Comparison of ENCODE assay signal across 8 mouse cellular contexts in the genomic region with DNA sequence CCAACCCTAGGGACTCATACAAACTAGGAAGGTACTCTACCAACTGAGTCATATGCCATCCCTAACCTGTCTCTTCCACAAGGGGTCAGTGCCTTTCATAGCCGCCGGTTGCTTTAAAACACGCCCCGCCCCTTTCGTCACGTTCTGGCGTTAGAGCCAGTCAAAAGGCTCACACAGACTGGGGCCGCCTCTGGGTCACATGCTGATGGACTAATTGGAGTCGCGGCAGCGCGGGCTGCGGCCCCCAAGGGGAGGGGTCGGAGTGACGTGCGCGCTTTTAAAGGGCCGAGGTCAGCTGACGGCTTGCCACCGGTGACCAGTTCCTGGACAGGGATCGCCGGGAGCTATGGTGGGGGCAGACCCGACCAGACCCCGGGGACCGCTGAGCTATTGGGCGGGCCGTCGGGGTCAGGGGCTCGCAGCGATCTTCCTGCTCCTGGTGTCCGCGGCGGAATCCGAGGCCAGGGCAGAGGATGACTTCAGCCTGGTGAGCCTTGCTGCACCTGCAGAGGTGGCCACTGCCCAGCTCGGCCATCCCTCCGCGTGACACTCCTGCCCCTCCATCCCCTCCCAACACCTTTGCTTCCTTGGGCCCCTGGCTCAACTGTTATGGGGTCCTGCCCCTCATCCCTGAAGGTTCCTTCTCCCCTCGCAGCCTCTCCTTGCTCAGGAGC. TPM values are rescaled to one million over a fixed set of nuclear protein-coding genes. Genes with fewer than 3 reads are reported as not detected.
DNase-seq lines count a peak whose midpoint lies in the region; ATAC-seq lines count a peak whose summit lies in the region.

A gene (plus strand): TSS at position 193 of the 674 bp plus-strand sequence.

- peaks cover 7% of the 10 kb centered on the region; the same call in 1 of the 2 replicates for H3K4me1 ChIP-seq in forebrain, embryonic 14.5 days (ENCODE audit: control insufficient read depth, insufficient read depth, low read length)
- H3K4me1 ChIP-seq in neural tube, embryonic 15.5 days = peaks cover 14% of the 10 kb centered on the region

- peak within 1 kb of the TSS; percentile 79 for H3K9ac ChIP-seq in forebrain, embryonic 14.5 days (ENCODE audit: low read length)
- H3K9ac ChIP-seq in neural tube, embryonic 15.5 days (replicated peaks) = peak within 1 kb of the TSS; percentile 91

- H3K9me3 ChIP-seq in forebrain, embryonic 14.5 days (replicated peaks; ENCODE audit: control insufficient read depth, low read length) = no peaks in the 10 kb centered on the region
- no peaks in the 10 kb centered on the region for H3K9me3 ChIP-seq in neural tube, embryonic 15.5 days (replicated peaks)

- H3K4me3 ChIP-seq in forebrain, embryonic 14.5 days (ENCODE audit: low read depth, low read length) = peak within 1 kb of the TSS; percentile 68
- peak within 1 kb of the TSS; percentile 83 for H3K4me3 ChIP-seq in neural tube, embryonic 15.5 days (replicated peaks)

- peak; percentile 98 for DNase-seq in ES-CJ7 (ENCODE audit: low read depth, low spot score)
- DNase-seq in cerebellum, adult 11 months = peak; percentile 98
- DNase-seq in forebrain, embryonic 14.5 days (ENCODE audit: low spot score) = peak; percentile 98
- DNase-seq in heart, postnatal 14 days = peak; percentile 97 to 99
- DNase-seq in layer of hippocampus, adult 11-12 months (ENCODE audit: low spot score) = peak; percentile 99
- DNase-seq in lung, adult 18-20 months = peak; percentile 99
- peak; percentile 93 for DNase-seq in testis, postnatal 14 days (ENCODE audit: low spot score)

- H3K27ac ChIP-seq in forebrain, embryonic 14.5 days (ENCODE audit: low read depth, low read length) = 0 out of 2 replicates have a peak within 1 kb of the TSS, but pooled peaks have one; percentile 30
- peak within 1 kb of the TSS; percentile 81 for H3K27ac ChIP-seq in neural tube, embryonic 15.5 days (replicated peaks)

- no peaks in the 10 kb centered on the region for H3K27me3 ChIP-seq in forebrain, embryonic 14.5 days (replicated peaks; ENCODE audit: control insufficient read depth, insufficient read depth, low read length)
- H3K27me3 ChIP-seq in neural tube, embryonic 15.5 days (replicated peaks) = no peaks in the 10 kb centered on the region

- 0 out of 2 replicates have a peak, but pooled peaks cover 6% of the 10 kb centered on the region for H3K36me3 ChIP-seq in forebrain, embryonic 14.5 days (ENCODE audit: control insufficient read depth, insufficient read depth, low read length)
- H3K36me3 ChIP-seq in neural tube, embryonic 15.5 days = peaks cover 20% of the 10 kb centered on the region

- peak; percentile 97 for ATAC-seq in forebrain, embryonic 14.5 days
- peak; percentile 98 for ATAC-seq in neural tube, embryonic 15.5 days (ENCODE audit: low FRiP score)

- intact Hi-C loops in heart, postnatal 14 days (cut with DNase I) = no loop called here

- WGBS in forebrain, embryonic 14.5 days = under 1% methylated on average over 38 of the region's 38 CpGs
- under 1% methylated on average over 38 of the region's 38 CpGs for WGBS in neural tube, embryonic 15.5 days

- peak within 1 kb of the TSS; percentile 97 for H3K4me2 ChIP-seq in forebrain, embryonic 14.5 days (ENCODE audit: low read length)
- H3K4me2 ChIP-seq in neural tube, embryonic 15.5 days = peak within 1 kb of the TSS; percentile 93

RNA-seq across cellular contexts. Expression of the gene that starts here (rescaled TPM):
- 16.2 and 20.0 TPM in 2 replicates for polyA plus RNA-seq in forebrain, embryonic 14.5 days (2014; fragmentation: Nextera tagmentation; extraction: Ambion mirVana)
- total RNA-seq in heart, postnatal 14 days (2021) = 10 to 100 TPM; 14.0 to 14.6 TPM
- polyA plus RNA-seq in neural tube, embryonic 15.5 days (2015; fragmentation: Nextera tagmentation; extraction: Ambion mirVana) = 39.1 and 43.5 TPM in 2 replicates

Comparison
In these comparisons a context has a peak if more than half of its experiments do, and no peak if none do; other contexts are left out.
1. Peak in every context shown above with its lines: DNase-seq, ATAC-seq, H3K4me3 ChIP-seq and H3K27ac ChIP-seq.